Mouse (Mus musculus): ENCODE results near the gene Tmem106b.

DNA sequence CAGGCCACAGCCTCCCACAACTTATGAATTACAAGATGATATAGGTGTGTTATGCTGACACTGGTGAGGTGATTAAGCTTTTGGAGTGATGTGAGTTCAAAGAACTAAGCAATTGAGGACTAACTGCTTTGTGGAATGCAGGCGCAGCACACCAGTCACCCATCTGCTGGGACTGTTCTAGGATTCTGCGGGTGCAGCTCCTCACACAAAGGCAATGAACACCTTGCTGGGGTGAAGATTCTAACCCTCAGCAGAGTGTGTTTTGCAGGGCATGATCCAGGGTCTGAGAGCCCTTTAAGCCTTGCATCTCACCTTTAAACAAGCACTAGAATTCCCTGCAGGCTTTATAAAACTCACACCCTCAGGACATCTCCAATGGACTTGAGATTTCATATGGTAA is 30.6 kb downstream of the Tmem106b start:
- no peak for TF ChIP-seq MAFK (IDR thresholded peaks at IDR 0.05; ENCODE audit: insufficient read depth, low read depth, low read length)
- TF ChIP-seq ZNF384 (IDR thresholded peaks at IDR 0.05; ENCODE audit: low read depth, low read length): no peak
